Mouse (Mus musculus) induced T-regulatory cell, adult 2 months (primary cell): Measurements from ENCODE around the gene Mphosph10.

Experiments used
- DNase-seq: peaks from one replicate; pipeline ENCODE4 v3.0.0-alpha.2; 2012; ENCODE audit warnings: low read depth

The Mphosph10 gene

DNA sequence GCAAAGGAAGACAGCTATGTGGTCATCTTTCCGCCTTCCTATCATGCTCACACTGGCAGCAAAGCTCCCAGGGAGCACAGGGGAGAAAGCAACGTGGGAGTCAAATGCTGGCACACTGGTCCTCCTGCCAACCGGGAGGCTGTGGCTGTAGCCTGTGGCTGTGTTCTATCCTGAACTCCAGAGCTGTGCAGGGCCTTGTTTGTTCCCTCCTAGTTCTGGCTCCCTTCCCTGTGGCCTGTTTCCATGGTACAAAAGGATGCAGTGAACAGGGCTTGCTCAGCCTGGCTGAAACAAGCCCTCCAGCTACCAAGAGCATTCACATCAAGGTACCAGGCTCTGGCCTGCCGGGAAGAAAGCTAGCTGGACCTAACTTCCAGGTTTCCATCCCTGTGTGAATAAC is 41.0 kb downstream of the Mphosph10 start:
- DNase-seq = no peak

DNA sequence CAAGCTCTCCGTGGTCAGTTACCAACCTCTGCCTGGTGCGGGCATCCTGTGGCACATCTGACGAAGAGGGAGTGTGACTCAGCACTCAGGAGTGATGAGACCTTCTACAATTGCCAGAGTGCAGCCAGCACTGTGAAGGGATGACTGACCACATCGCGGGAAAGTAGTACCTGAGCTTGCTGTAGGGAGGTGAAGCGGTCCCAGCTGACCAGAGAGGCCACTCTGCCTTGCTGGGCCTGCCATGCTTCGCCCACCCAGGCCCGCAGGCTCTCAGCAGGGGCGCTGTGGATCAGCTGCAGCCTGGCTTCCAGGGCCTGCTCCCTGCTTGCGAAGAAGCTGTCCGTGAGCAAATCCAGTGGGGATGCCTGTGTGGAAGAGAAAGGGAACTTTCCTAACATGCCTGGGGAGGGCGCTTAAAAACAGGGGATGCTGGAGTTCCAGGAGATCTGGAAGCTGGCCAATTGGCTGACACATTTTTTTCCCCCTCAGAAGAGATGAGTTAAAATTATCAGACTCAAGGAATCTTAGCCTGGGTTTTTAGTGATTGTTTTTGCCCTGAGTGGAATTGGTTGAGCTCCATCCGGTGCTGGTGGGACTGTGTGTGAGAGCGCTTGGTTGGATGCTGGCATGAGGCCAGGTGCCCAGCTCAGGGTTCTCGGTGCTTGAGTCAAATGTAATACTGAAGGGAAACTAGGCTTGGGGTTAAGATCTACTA is 42.8 kb downstream of the Mphosph10 start:
- DNase-seq = no peak

DNA sequence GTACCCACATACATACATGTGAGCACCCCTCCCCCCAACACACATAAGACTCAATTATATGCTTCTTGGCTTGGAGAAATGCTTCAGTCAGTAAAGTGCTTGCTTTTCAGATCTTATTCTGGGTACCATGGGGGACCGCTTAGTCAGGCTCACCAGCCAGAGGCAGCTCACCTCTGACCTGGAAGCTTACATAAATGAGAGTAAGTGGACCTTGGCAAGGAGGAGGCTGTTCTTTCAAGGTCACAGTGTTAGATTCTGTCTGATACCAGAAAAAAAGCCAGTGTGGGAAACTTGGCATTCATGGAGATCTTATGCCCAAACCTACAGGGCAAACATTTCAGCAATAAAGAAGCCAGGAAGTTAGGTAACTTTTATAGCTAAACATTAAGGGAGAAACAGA is 44.3 kb downstream of the Mphosph10 start:
- no peak for DNase-seq

DNA sequence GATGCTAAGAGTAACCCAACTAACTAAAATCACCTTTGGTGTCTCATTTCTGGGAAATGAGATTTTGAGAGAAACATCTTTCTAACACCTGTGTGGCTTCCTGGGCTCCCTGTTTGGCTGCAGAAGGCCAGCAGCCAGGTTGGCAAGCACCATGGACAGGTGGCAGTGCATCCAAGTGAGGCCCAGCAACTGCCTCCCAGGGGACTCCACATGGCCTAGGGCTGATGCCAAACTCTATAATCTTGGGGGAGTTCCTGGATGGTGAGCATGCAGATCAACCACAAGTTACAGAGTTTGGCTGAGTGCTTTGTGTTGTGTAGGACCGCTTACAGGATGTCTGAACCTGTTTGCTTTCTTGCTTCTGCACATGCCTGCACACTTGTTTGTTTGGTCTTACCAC is 59.4 kb downstream of the Mphosph10 start:
- DNase-seq = no peak

DNA sequence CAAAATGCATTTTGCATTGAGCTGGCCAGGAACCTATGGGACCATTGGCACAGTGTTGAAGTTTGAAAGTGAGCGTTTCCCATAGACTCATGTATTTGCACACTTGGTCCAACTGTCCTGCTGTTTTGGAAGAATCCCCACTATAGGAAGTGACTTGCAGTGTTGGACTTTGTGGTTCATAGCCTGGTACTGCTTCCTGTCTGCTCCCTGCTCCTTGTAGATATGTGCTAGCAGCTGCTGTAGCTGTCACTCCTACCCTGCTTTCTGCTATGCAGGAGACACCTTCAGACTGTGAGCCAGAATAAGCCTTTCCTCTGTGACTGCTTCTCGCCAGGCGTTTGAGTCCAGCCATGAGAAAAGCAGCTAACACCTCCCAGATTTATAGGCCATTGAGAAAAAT is 60.8 kb downstream of the Mphosph10 start:
- DNase-seq = no peak

DNA sequence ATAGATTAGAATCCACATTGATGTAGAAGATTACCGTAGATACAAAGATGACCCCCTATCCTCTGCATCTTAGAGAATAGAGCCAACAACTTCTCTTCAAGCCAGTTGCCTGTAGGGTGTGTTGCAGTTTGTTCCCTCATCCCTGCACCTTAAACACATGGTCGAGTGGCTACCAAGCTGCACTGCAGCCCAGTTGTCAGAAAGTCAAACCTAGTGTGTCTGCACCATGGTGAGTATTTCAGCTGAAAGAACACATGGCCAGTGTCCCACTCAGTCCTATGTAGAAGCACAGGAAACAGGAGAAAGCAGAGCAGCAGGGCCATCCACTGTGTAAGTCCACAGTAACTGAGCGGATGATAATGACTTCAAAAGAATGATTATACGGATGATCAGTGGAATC is 64.6 kb downstream of the Mphosph10 start:
- DNase-seq = no peak

DNA sequence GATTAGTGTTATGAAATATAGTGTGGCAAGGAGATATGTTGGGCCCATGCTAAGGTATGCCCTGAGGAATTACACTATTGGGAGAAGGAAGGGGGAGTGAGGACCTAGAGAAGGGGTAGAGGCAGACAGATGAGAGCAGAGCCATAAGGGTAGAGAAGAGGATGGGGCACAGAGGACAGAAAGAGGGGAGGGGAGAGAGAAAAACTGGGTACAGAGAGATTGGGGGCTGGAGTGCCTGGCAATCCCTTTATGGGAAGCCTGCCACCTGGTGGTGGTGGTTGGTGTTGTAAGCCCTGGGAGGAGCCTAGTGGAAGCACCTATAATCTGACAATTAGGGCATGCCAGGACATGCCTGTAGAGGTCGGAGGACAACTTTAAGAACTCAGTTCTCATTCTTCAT is 65.2 kb downstream of the Mphosph10 start:
- peak; percentile 91 for DNase-seq
